Mouse (Mus musculus) E14TG2a.4 (cell line): ENCODE measurements around the gene Hrh3.

ENCODE experiments used
- CTCF ChIP-seq: conservative IDR thresholded peaks from 2 replicates; pipeline ENCODE4 v1.5.1; 2014; ENCODE audit warnings: low read length
- NANOG ChIP-seq: IDR thresholded peaks from 2 replicates; pipeline ENCODE4 v1.6.1; 2014; ENCODE audit warnings: borderline replicate concordance, low read length, mixed read lengths

- no peak for TF ChIP-seq CTCF
- no peak for TF ChIP-seq NANOG
Measured at GRCm38 (mm10) chr2:180097585-180097984, 6.7 kb downstream of the Hrh3 start.
